Comparison of ENCODE assay signal across 19 mouse cellular contexts in the genomic region with DNA sequence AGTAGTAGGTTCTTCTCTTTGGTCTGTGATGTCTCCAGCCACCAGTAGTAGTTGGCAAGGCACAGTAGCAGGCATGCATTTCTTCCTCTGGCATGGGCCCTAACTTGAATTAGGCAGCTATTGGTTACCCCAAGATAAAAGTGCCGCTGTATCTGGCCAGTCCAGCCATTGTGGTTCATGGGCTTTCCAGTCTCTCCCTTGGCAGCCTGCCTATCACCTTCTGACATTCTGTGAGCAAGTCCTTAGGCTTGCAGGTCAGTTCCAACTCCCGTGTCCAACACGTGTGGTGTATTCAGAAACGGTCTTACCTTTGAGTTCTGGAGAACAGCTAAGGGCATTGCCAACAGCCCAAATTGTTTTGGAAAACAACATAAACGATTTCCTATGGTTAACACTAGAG. TPM values are rescaled to one million over a fixed set of nuclear protein-coding genes. Genes with fewer than 3 reads are reported as not detected.
A peak's percentile ranks its signal among the peaks of the same experiment; 100 is the strongest.
DNase-seq lines count a peak whose midpoint lies in the region; ATAC-seq and TF ChIP-seq lines count a peak whose summit lies in the region.
"Had no signal": no experiment of that assay in that cellular context is flagged by ENCODE, and none has a peak within 500 bp of the region (broad histone marks: within the 10 kb centered on the region; RNA-seq: fewer than 3 reads in every experiment).

No protein-coding gene starts in this region.

- no peak overlapping the region for H3K9ac ChIP-seq in MEL (ENCODE audit: control insufficient read depth, low read depth, low read length, poor library complexity, severe bottlenecking)
- H3K9ac ChIP-seq: embryonic facial prominence, embryonic 12.5 days; heart, embryonic 13.5 days; hindbrain, embryonic 15.5 days; liver, embryonic 14.5 days had no signal

- H3K4me3 ChIP-seq in MEL (ENCODE audit: control insufficient read depth in 1 of 2, insufficient read depth in 1 of 2, low read depth in 2 of 2, low read length in 2 of 2) = peak overlapping the region in 1 of 2 experiments; percentile 22; a peak in 1 of 4 replicates
- H3K4me3 ChIP-seq: embryonic facial prominence, embryonic 12.5 days; forebrain, embryonic 10.5 days; heart, embryonic 13.5 days; hindbrain, embryonic 15.5 days had no signal

- peak; percentile 82 for ATAC-seq in erythroid progenitor cell, adult 5-6 weeks (replicated peaks; ENCODE audit: low FRiP score, poor library complexity, severe bottlenecking)
- ATAC-seq in megakaryocyte, adult 5-6 weeks (ENCODE audit: poor library complexity, severe bottlenecking) = peak; percentile 40; the same call in 1 of the 2 replicates

- TF ChIP-seq RAD21 in MEL (IDR thresholded peaks at IDR 0.05; ENCODE audit: low read depth, low read length) = no peak

- no peaks in the 10 kb centered on the region; the same call in 1 of the 2 replicates for H3K9me3 ChIP-seq in MEL (replicated peaks; ENCODE audit: insufficient read depth, low read length)
- H3K9me3 ChIP-seq: embryonic facial prominence, embryonic 12.5 days; forebrain, embryonic 10.5 days; heart, embryonic 13.5 days; hindbrain, embryonic 15.5 days had no signal

- TF ChIP-seq CTCF in MEL (IDR thresholded peaks at IDR 0.05 in 2 of 3, conservative IDR thresholded peaks at IDR 0.05 in 1 of 3; ENCODE audit: control insufficient read depth in 1 of 3, insufficient read depth in 1 of 3, low read depth in 2 of 3, low read length in 3 of 3, poor library complexity in 1 of 3, severe bottlenecking in 1 of 3) = no peak

- H3K79me2 ChIP-seq in MEL (ENCODE audit: control insufficient read depth, insufficient read depth, low read length, poor library complexity) = no peaks in the 10 kb centered on the region; the same call in 1 of the 2 replicates

- H3K27ac ChIP-seq in MEL (ENCODE audit: control insufficient read depth, low read depth, low read length) = peak overlapping the region; percentile 37
- H3K27ac ChIP-seq: embryonic facial prominence, embryonic 12.5 days; forebrain, embryonic 10.5 days; heart, embryonic 13.5 days; hindbrain, embryonic 15.5 days; liver, embryonic 14.5 days had no signal

- TF ChIP-seq EP300 in MEL (IDR thresholded peaks at IDR 0.05; ENCODE audit: low read depth in 1 of 2, low read length in 2 of 2) = peak; percentile 95 to 97

- DNase-seq in adrenal gland, postnatal 14 days = peak; percentile 28
- no peak for DNase-seq in adrenal gland, postnatal 4 days (ENCODE audit: low spot score in 2 of 2)
- peak; percentile 89 for DNase-seq in MEL (ENCODE audit: low read depth, low spot score)
- no peak for DNase-seq in neural tube, embryonic 10.5 days (ENCODE audit: extremely low spot score, low spot score)
- DNase-seq in gastrocnemius, postnatal 4 days (ENCODE audit: low spot score in 2 of 2) = no peak
- DNase-seq in testis, postnatal 14 days (ENCODE audit: low spot score) = no peak
- DNase-seq: cerebellum, adult 11 months; cerebellum, postnatal 25 days; kidney, adult 11 months; kidney, postnatal 25 days; lung, postnatal 36 days; midbrain, embryonic 14.5 days had no signal

- H3K27me3 ChIP-seq in MEL (ENCODE audit: control insufficient read depth in 1 of 2, insufficient read depth in 2 of 2, low read length in 2 of 2) = no peaks in the 10 kb centered on the region
- H3K27me3 ChIP-seq: embryonic facial prominence, embryonic 12.5 days; heart, embryonic 13.5 days; hindbrain, embryonic 15.5 days had no signal

- TF ChIP-seq POLR2A in MEL (IDR thresholded peaks at IDR 0.05; ENCODE audit: control insufficient read depth in 1 of 2, insufficient read depth in 1 of 2, low read depth in 1 of 2, low read length in 2 of 2, poor library complexity in 1 of 2) = peak in 1 of 2 experiments; percentile 22; a peak in 1 of 4 replicates

- H3K4me1 ChIP-seq in MEL (ENCODE audit: control insufficient read depth in 1 of 2, insufficient read depth in 2 of 2, low read length in 2 of 2) = peaks cover 18 to 21% of the 10 kb centered on the region in 2 experiments

- H3K36me3 ChIP-seq in MEL (ENCODE audit: control insufficient read depth in 1 of 2, insufficient read depth in 2 of 2, low read length in 2 of 2) = peaks cover 0 to 29% of the 10 kb centered on the region in 2 experiments; a peak in 2 of 4 replicates
- H3K36me3 ChIP-seq: embryonic facial prominence, embryonic 12.5 days; forebrain, embryonic 10.5 days; heart, embryonic 13.5 days; hindbrain, embryonic 15.5 days had no signal

TF ChIP-seq in MEL, 35 proteins besides CTCF, POLR2A, EP300 and RAD21:
- no peak for TF ChIP-seq E2F4 (IDR thresholded peaks at IDR 0.05; ENCODE audit: borderline replicate concordance, low read depth, low read length)
- TF ChIP-seq SIN3A (IDR thresholded peaks at IDR 0.05; ENCODE audit: low read length) = no peak; the same call in 1 of the 2 replicates
- peak; percentile 51; the same call in 1 of the 2 replicates for TF ChIP-seq MYB (IDR thresholded peaks at IDR 0.05; ENCODE audit: low read depth, low read length)
- no peak for TF ChIP-seq USF1 (IDR thresholded peaks at IDR 0.05; ENCODE audit: low read depth, low read length)
- no peak for TF ChIP-seq ZMIZ1 (IDR thresholded peaks at IDR 0.05; ENCODE audit: low read depth, low read length)
- TF ChIP-seq TBP (IDR thresholded peaks at IDR 0.05; ENCODE audit: low read depth, low read length) = 0 out of 2 replicates have a peak, but pooled peaks have one; percentile 41
- TF ChIP-seq TCF12 (IDR thresholded peaks at IDR 0.05; ENCODE audit: low read depth, low read length) = peak; percentile 92
- TF ChIP-seq MAFK (IDR thresholded peaks at IDR 0.05; ENCODE audit: borderline replicate concordance, low read depth, low read length) = no peak
- TF ChIP-seq ZKSCAN1 (IDR thresholded peaks at IDR 0.05; ENCODE audit: low read depth, low read length) = no peak
- peak; percentile 87 for TF ChIP-seq BHLHE40 (IDR thresholded peaks at IDR 0.05; ENCODE audit: borderline replicate concordance, low read depth, low read length)
- no peak for TF ChIP-seq MAZ (IDR thresholded peaks at IDR 0.05; ENCODE audit: low read depth, low read length)
- no peak for TF ChIP-seq MEF2A (IDR thresholded peaks at IDR 0.05; ENCODE audit: extremely low read depth, insufficient replicate concordance, low read depth, low read length, poor library complexity, severe bottlenecking)
- TF ChIP-seq CHD2 (IDR thresholded peaks at IDR 0.05; ENCODE audit: low read length) = no peak
- peak; percentile 94 for TF ChIP-seq GATA1 (IDR thresholded peaks at IDR 0.05; ENCODE audit: low read depth, low read length)
- TF ChIP-seq NELFE (IDR thresholded peaks at IDR 0.05; ENCODE audit: low read depth, low read length) = no peak
- no peak for TF ChIP-seq ZC3H11A (IDR thresholded peaks at IDR 0.05; ENCODE audit: low read depth, low read length)
- TF ChIP-seq CHD1 (IDR thresholded peaks at IDR 0.05; ENCODE audit: low read depth, low read length) = no peak
- TF ChIP-seq HCFC1 (IDR thresholded peaks at IDR 0.05; ENCODE audit: low read depth, low read length) = no peak
- no peak for TF ChIP-seq POLR2AphosphoS2 (IDR thresholded peaks at IDR 0.05; ENCODE audit: low read length)
- TF ChIP-seq MXI1 (IDR thresholded peaks at IDR 0.05; ENCODE audit: low read depth, low read length) = peak; percentile 73
- TF ChIP-seq ELF1 (IDR thresholded peaks at IDR 0.05; ENCODE audit: low read depth, low read length) = no peak
- no peak for TF ChIP-seq JUND (IDR thresholded peaks at IDR 0.05; ENCODE audit: low read depth, low read length)
- 0 out of 2 replicates have a peak, but pooled peaks have one; percentile 58 for TF ChIP-seq MAX (IDR thresholded peaks at IDR 0.05; ENCODE audit: low read length)
- TF ChIP-seq UBTF (IDR thresholded peaks at IDR 0.05; ENCODE audit: borderline replicate concordance, insufficient read depth, low read depth, low read length) = no peak
- no peak for TF ChIP-seq ZNF384 (IDR thresholded peaks at IDR 0.05; ENCODE audit: low read depth, low read length)
- no peak for TF ChIP-seq NRF1 (IDR thresholded peaks at IDR 0.05; ENCODE audit: insufficient read depth, low read depth, low read length, poor library complexity, severe bottlenecking)
- peak; percentile 60; the same call in 1 of the 2 replicates for TF ChIP-seq RCOR1 (IDR thresholded peaks at IDR 0.05; ENCODE audit: low read depth, low read length)
- peak; percentile 76 for TF ChIP-seq ETS1 (IDR thresholded peaks at IDR 0.05; ENCODE audit: low read depth, low read length)
- TF ChIP-seq GABPA (IDR thresholded peaks at IDR 0.05; ENCODE audit: low read depth, low read length) = no peak
- no peak for TF ChIP-seq SMC3 (IDR thresholded peaks at IDR 0.05; ENCODE audit: low read depth, low read length)
- TF ChIP-seq MYC (IDR thresholded peaks at IDR 0.05; ENCODE audit: low read depth, low read length) = peak; percentile 80
- TF ChIP-seq POLR2AphosphoS5 (IDR thresholded peaks at IDR 0.05; ENCODE audit: borderline replicate concordance, low read depth, low read length) = no peak
- TF ChIP-seq USF2 (IDR thresholded peaks at IDR 0.05; ENCODE audit: borderline replicate concordance in 1 of 2, insufficient read depth in 1 of 2, low read depth in 1 of 2, low read length in 2 of 2) = no peak
- TF ChIP-seq TAL1 (IDR thresholded peaks at IDR 0.05; ENCODE audit: low read length) = peak; percentile 92
- no peak for TF ChIP-seq KAT2A (conservative IDR thresholded peaks at IDR 0.05; ENCODE audit: low read depth, low read length)

RNA-seq across cellular contexts. Expression of a gene that starts 3.7 kb away (rescaled TPM):
- total RNA-seq in adrenal gland, postnatal 14 days (2021) = 209 and 258 TPM in 2 replicates
- total RNA-seq in adrenal gland, postnatal 4 days (2021) = 100 to 1,000 TPM; 151 to 162 TPM
- total RNA-seq in MEL (2012; rRNA removed) = 0.75 and 3.0 TPM in 2 replicates
- polyA plus RNA-seq in MEL (2012; ENCODE audit: insufficient read depth in 1 of 2, insufficient read length in 2 of 2, low read depth in 1 of 2, low replicate concordance in 2 of 2, missing spikeins in 1 of 2) = 1 to 10 TPM in 1 of 2 experiments, not detected in 1; 2.7 TPM
- total RNA-seq in erythroid progenitor cell, adult 5-6 weeks (2015; ENCODE audit: low replicate concordance) = 149 and 167 TPM in 2 replicates
- 139 and 186 TPM in 2 replicates for total RNA-seq in erythroid progenitor cell, adult 5-6 weeks (2017; ENCODE audit: low replicate concordance)
- total RNA-seq in megakaryocyte, adult 5-6 weeks (2015) = 0.40 and 1.4 TPM in 2 replicates
- 0.49 TPM in 1 of 2 replicates, not detected in the other for total RNA-seq in megakaryocyte, adult 5-6 weeks (2017)
- 10 to 100 TPM; 25.3 to 26.6 TPM for total RNA-seq in gastrocnemius, postnatal 4 days (2021)

Comparison
In these comparisons a context has a peak if more than half of its experiments do, and no peak if none do; other contexts are left out.
1. DNase-seq: peak in adrenal gland, postnatal 14 days (single experiment) and MEL (single experiment); none in adrenal gland, postnatal 4 days (0 of 2), neural tube, embryonic 10.5 days (single experiment), gastrocnemius, postnatal 4 days (0 of 2) and testis, postnatal 14 days (single experiment).